Comparison of ENCODE assay signal across 16 mouse cellular contexts in the genomic region with DNA sequence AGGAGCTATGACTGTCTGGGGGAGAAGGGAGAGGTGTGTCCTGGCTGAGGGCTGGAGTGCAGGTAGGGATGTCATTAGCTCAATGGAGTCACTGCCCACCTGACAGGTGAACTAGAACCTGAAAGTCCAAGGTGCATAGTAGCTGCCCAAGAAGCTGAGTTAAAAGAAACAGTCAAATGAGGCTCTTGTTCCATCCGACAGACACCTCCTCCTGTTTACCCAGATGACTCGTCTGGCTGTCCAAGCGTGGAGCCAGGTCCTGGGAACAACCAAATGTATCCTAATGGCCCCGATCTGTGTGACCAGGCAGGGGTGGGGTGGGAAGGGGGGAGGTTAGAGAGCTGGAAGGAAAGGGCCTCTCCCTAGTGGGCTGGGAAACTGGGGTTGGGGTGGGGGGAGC. TPM values are rescaled to one million over a fixed set of nuclear protein-coding genes. Genes with fewer than 3 reads are reported as not detected.
DNase-seq lines count a peak whose midpoint lies in the region; ATAC-seq lines count a peak whose summit lies in the region.
"Had no signal": no experiment of that assay in that cellular context is flagged by ENCODE, and none has a peak within 500 bp of the region (broad histone marks: within the 10 kb centered on the region; RNA-seq: fewer than 3 reads in every experiment).

No protein-coding gene starts in this region.

- ATAC-seq in forebrain, embryonic 13.5 days, result no peak
- no peak for ATAC-seq in neural tube, embryonic 13.5 days (ENCODE audit: low read depth)
- ATAC-seq in neural tube, embryonic 15.5 days (ENCODE audit: low FRiP score), result no peak
- peak; percentile 61 for ATAC-seq in kidney, embryonic 15.5 days (replicated peaks; ENCODE audit: low FRiP score)

- no peak for DNase-seq in forebrain, embryonic 10.5 days (ENCODE audit: extremely low spot score, low spot score)
- no peak for DNase-seq in spleen, adult 12 weeks (ENCODE audit: low spot score)
- no peak for DNase-seq in adrenal gland, adult (ENCODE audit: inconsistent age in 2 of 2, low spot score in 1 of 2)
- DNase-seq in urinary bladder, adult 18-20 months (ENCODE audit: low spot score in 2 of 2), result no peak
- DNase-seq: gastrocnemius, postnatal 14 days; heart, postnatal 10 days; lung, postnatal 10 days; right cerebral cortex, postnatal 4 days had no signal

- peaks cover 87% of the 10 kb centered on the region for H3K4me1 ChIP-seq in forebrain, embryonic 10.5 days
- peaks cover 46% of the 10 kb centered on the region for H3K4me1 ChIP-seq in forebrain, embryonic 13.5 days
- peaks cover 82% of the 10 kb centered on the region for H3K4me1 ChIP-seq in neural tube, embryonic 13.5 days (replicated peaks)
- peaks cover 62% of the 10 kb centered on the region for H3K4me1 ChIP-seq in neural tube, embryonic 15.5 days
- H3K4me1 ChIP-seq in kidney, embryonic 15.5 days, result peaks cover 58% of the 10 kb centered on the region
- H3K4me1 ChIP-seq: megakaryocyte, embryonic 14.5 days had no signal

- 55% methylated on average over 4 of the region's 4 CpGs for WGBS in forebrain, embryonic 10.5 days
- WGBS in forebrain, embryonic 13.5 days, result 59% methylated on average over 4 of the region's 4 CpGs
- 38% methylated on average over 4 of the region's 4 CpGs for WGBS in neural tube, embryonic 13.5 days
- WGBS in neural tube, embryonic 15.5 days, result 53% methylated on average over 4 of the region's 4 CpGs
- WGBS in kidney, embryonic 15.5 days, result 12% methylated on average over 4 of the region's 4 CpGs

- peaks cover 2% of the 10 kb centered on the region; the same call in 1 of the 2 replicates for H3K27me3 ChIP-seq in forebrain, embryonic 10.5 days (ENCODE audit: poor library complexity, severe bottlenecking)
- H3K27me3 ChIP-seq in forebrain, embryonic 13.5 days, result no peaks in the 10 kb centered on the region
- no peaks in the 10 kb centered on the region for H3K27me3 ChIP-seq in neural tube, embryonic 13.5 days
- H3K27me3 ChIP-seq in neural tube, embryonic 15.5 days (replicated peaks), result no peaks in the 10 kb centered on the region
- H3K27me3 ChIP-seq in kidney, embryonic 15.5 days, result no peaks in the 10 kb centered on the region
- H3K27me3 ChIP-seq: limb, embryonic 12.5 days had no signal

- no peaks in the 10 kb centered on the region for H3K9me3 ChIP-seq in forebrain, embryonic 10.5 days
- H3K9me3 ChIP-seq in forebrain, embryonic 13.5 days (replicated peaks), result no peaks in the 10 kb centered on the region
- no peaks in the 10 kb centered on the region for H3K9me3 ChIP-seq in neural tube, embryonic 13.5 days
- H3K9me3 ChIP-seq in neural tube, embryonic 15.5 days (replicated peaks), result no peaks in the 10 kb centered on the region
- no peaks in the 10 kb centered on the region for H3K9me3 ChIP-seq in kidney, embryonic 15.5 days (replicated peaks)
- H3K9me3 ChIP-seq: limb, embryonic 12.5 days; liver, embryonic 15.5 days; megakaryocyte, embryonic 14.5 days had no signal

- H3K4me2 ChIP-seq in forebrain, embryonic 13.5 days, result no peak overlapping the region
- no peak overlapping the region for H3K4me2 ChIP-seq in neural tube, embryonic 13.5 days
- no peak overlapping the region for H3K4me2 ChIP-seq in neural tube, embryonic 15.5 days
- no peak overlapping the region for H3K4me2 ChIP-seq in kidney, embryonic 15.5 days
- H3K4me2 ChIP-seq: limb, embryonic 12.5 days; liver, embryonic 15.5 days had no signal

- no peak overlapping the region for H3K4me3 ChIP-seq in forebrain, embryonic 10.5 days
- no peak overlapping the region for H3K4me3 ChIP-seq in forebrain, embryonic 13.5 days
- H3K4me3 ChIP-seq in neural tube, embryonic 13.5 days, result no peak overlapping the region
- no peak overlapping the region for H3K4me3 ChIP-seq in neural tube, embryonic 15.5 days (replicated peaks)
- no peak overlapping the region for H3K4me3 ChIP-seq in kidney, embryonic 15.5 days (replicated peaks)
- H3K4me3 ChIP-seq: limb, embryonic 12.5 days; liver, embryonic 15.5 days; megakaryocyte, embryonic 14.5 days; myocyte had no signal

- H3K9ac ChIP-seq in forebrain, embryonic 13.5 days, result no peak overlapping the region
- no peak overlapping the region for H3K9ac ChIP-seq in neural tube, embryonic 13.5 days
- H3K9ac ChIP-seq in neural tube, embryonic 15.5 days (replicated peaks), result no peak overlapping the region
- H3K9ac ChIP-seq in kidney, embryonic 15.5 days, result no peak overlapping the region
- H3K9ac ChIP-seq: limb, embryonic 12.5 days; liver, embryonic 15.5 days had no signal

- 0 out of 2 replicates have a peak overlapping the region, but pooled peaks have one; percentile 4 for H3K27ac ChIP-seq in forebrain, embryonic 10.5 days
- no peak overlapping the region for H3K27ac ChIP-seq in forebrain, embryonic 13.5 days
- peak overlapping the region; percentile 56; the same call in 1 of the 2 replicates for H3K27ac ChIP-seq in neural tube, embryonic 13.5 days (replicated peaks)
- no peak overlapping the region for H3K27ac ChIP-seq in neural tube, embryonic 15.5 days (replicated peaks)
- peak overlapping the region; percentile 71 for H3K27ac ChIP-seq in kidney, embryonic 15.5 days
- H3K27ac ChIP-seq: limb, embryonic 12.5 days; liver, embryonic 15.5 days had no signal

- H3K36me3 ChIP-seq in forebrain, embryonic 10.5 days (replicated peaks), result peaks cover 40% of the 10 kb centered on the region
- no peaks in the 10 kb centered on the region for H3K36me3 ChIP-seq in forebrain, embryonic 13.5 days (ENCODE audit: poor library complexity, severe bottlenecking)
- H3K36me3 ChIP-seq in neural tube, embryonic 13.5 days, result peaks cover 20% of the 10 kb centered on the region
- 0 out of 2 replicates have a peak, but pooled peaks cover 5% of the 10 kb centered on the region for H3K36me3 ChIP-seq in neural tube, embryonic 15.5 days
- 0 out of 2 replicates have a peak, but pooled peaks cover 4% of the 10 kb centered on the region for H3K36me3 ChIP-seq in kidney, embryonic 15.5 days
- H3K36me3 ChIP-seq: liver, embryonic 15.5 days had no signal

RNA-seq across cellular contexts. Expression of a gene that starts 28.7 kb away (rescaled TPM):
- polyA plus RNA-seq in forebrain, embryonic 10.5 days (2016; fragmentation: Nextera tagmentation; extraction: Ambion mirVana), result 7.0 and 8.3 TPM in 2 replicates
- 5.4 and 8.4 TPM in 2 replicates for polyA plus RNA-seq in forebrain, embryonic 13.5 days (2015; fragmentation: Nextera tagmentation; extraction: Ambion mirVana)
- 8.9 and 9.3 TPM in 2 replicates for polyA plus RNA-seq in neural tube, embryonic 13.5 days (2015; fragmentation: Nextera tagmentation; extraction: Ambion mirVana)
- 12.8 and 14.7 TPM in 2 replicates for polyA plus RNA-seq in neural tube, embryonic 15.5 days (2015; fragmentation: Nextera tagmentation; extraction: Ambion mirVana)
- 8.5 and 9.9 TPM in 2 replicates for polyA plus RNA-seq in kidney, embryonic 15.5 days (2015; fragmentation: Nextera tagmentation; extraction: Ambion mirVana)

RNA-seq across cellular contexts. Expression of a gene that starts 40.7 kb away (rescaled TPM):
- not detected in 2 replicates for polyA plus RNA-seq in forebrain, embryonic 10.5 days (2016; fragmentation: Nextera tagmentation; extraction: Ambion mirVana)
- 0.18 TPM in 1 of 2 replicates, not detected in the other for polyA plus RNA-seq in forebrain, embryonic 13.5 days (2015; fragmentation: Nextera tagmentation; extraction: Ambion mirVana)
- polyA plus RNA-seq in neural tube, embryonic 13.5 days (2015; fragmentation: Nextera tagmentation; extraction: Ambion mirVana), result 0.28 TPM in 1 of 2 replicates, not detected in the other
- 0.28 and 0.42 TPM in 2 replicates for polyA plus RNA-seq in neural tube, embryonic 15.5 days (2015; fragmentation: Nextera tagmentation; extraction: Ambion mirVana)
- polyA plus RNA-seq in kidney, embryonic 15.5 days (2015; fragmentation: Nextera tagmentation; extraction: Ambion mirVana), result 0.05 and 0.19 TPM in 2 replicates
- polyA plus RNA-seq: liver, embryonic 15.5 days; myocyte had no signal

RNA-seq across cellular contexts. Expression of a gene that starts 52.5 kb away (rescaled TPM):
- 0.12 and 0.22 TPM in 2 replicates for polyA plus RNA-seq in forebrain, embryonic 10.5 days (2016; fragmentation: Nextera tagmentation; extraction: Ambion mirVana)
- polyA plus RNA-seq in forebrain, embryonic 13.5 days (2015; fragmentation: Nextera tagmentation; extraction: Ambion mirVana), result 0.31 and 0.54 TPM in 2 replicates
- polyA plus RNA-seq in neural tube, embryonic 13.5 days (2015; fragmentation: Nextera tagmentation; extraction: Ambion mirVana), result 0.68 and 1.0 TPM in 2 replicates
- polyA plus RNA-seq in neural tube, embryonic 15.5 days (2015; fragmentation: Nextera tagmentation; extraction: Ambion mirVana), result 1.1 and 1.7 TPM in 2 replicates
- 3.4 and 6.0 TPM in 2 replicates for polyA plus RNA-seq in kidney, embryonic 15.5 days (2015; fragmentation: Nextera tagmentation; extraction: Ambion mirVana)
- polyA plus RNA-seq: myocyte had no signal

RNA-seq across cellular contexts. Expression of a gene that starts 54.5 kb away (rescaled TPM):
- 1.6 and 2.0 TPM in 2 replicates for polyA plus RNA-seq in forebrain, embryonic 10.5 days (2016; fragmentation: Nextera tagmentation; extraction: Ambion mirVana)
- polyA plus RNA-seq in forebrain, embryonic 13.5 days (2015; fragmentation: Nextera tagmentation; extraction: Ambion mirVana), result 0.15 and 0.34 TPM in 2 replicates
- polyA plus RNA-seq in neural tube, embryonic 13.5 days (2015; fragmentation: Nextera tagmentation; extraction: Ambion mirVana), result 0.24 and 0.51 TPM in 2 replicates
- polyA plus RNA-seq in neural tube, embryonic 15.5 days (2015; fragmentation: Nextera tagmentation; extraction: Ambion mirVana), result 1.1 and 1.5 TPM in 2 replicates
- polyA plus RNA-seq in kidney, embryonic 15.5 days (2015; fragmentation: Nextera tagmentation; extraction: Ambion mirVana), result 16.5 and 18.4 TPM in 2 replicates

Comparison
In these comparisons a context has a peak if more than half of its experiments do, and no peak if none do; other contexts are left out.
1. H3K27ac ChIP-seq: peak in forebrain, embryonic 10.5 days (single experiment), neural tube, embryonic 13.5 days (single experiment) and kidney, embryonic 15.5 days (single experiment); none in forebrain, embryonic 13.5 days (single experiment) and neural tube, embryonic 15.5 days (single experiment).